8 mouse cellular contexts compared by ENCODE assay signal in the genomic region with DNA sequence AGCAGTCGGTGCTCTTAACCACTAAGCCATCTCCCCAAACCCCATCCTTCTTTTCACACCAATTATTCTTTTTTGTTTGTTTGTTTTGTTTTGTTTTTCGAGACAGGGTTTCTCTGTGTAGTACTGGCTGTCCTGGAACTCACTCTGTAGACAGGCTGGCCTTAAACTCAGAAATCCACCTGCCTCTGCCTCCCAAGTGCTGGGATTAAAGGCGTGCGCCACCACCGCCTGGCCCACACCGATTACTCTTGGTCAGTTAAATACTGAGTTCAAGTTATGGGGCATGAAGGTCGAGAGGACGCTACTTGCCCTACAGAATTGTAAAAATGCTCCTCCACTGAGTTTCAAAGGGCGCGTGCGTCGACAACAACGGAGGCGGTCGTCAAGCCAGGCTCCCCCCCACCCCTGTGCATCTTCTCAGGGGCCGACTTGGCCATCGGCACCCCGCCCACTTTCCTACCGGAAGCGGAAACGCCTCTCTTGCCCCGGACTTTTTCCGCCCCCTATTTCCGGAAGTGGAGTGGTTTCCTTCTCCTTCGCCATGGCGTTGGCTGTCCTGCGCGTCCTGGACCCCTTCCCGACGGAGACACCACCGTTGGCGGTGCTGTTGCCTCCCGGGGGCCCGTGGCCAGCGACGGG. TPM values are rescaled to one million over a fixed set of nuclear protein-coding genes. Genes with fewer than 3 reads are reported as not detected.
A peak's percentile ranks its signal among the peaks of the same experiment; 100 is the strongest.
DNase-seq lines count a peak whose midpoint lies in the region; ATAC-seq and TF ChIP-seq lines count a peak whose summit lies in the region.

Pex6 (plus strand) TSS at position 505 of the 639 bp plus-strand sequence.

- H3K9me3 ChIP-seq in G1E (replicated peaks), result 0 out of 2 replicates have a peak, but pooled peaks cover 1% of the 10 kb centered on the region
- no peaks in the 10 kb centered on the region for H3K9me3 ChIP-seq in forebrain, postnatal 0 days (ENCODE audit: low read length)
- H3K9me3 ChIP-seq in lung, embryonic 15.5 days, result no peaks in the 10 kb centered on the region

- peak within 1 kb of the TSS; percentile 76 for H3K27ac ChIP-seq in forebrain, postnatal 0 days (ENCODE audit: low read depth, low read length)
- H3K27ac ChIP-seq in lung, embryonic 15.5 days, result peak within 1 kb of the TSS; percentile 65

- peaks cover 43% of the 10 kb centered on the region for H3K4me1 ChIP-seq in G1E (ENCODE audit: insufficient read depth, low read depth, low read length)
- no peaks in the 10 kb centered on the region for H3K4me1 ChIP-seq in forebrain, postnatal 0 days (ENCODE audit: insufficient read depth)
- H3K4me1 ChIP-seq in lung, embryonic 15.5 days, result peaks cover 14% of the 10 kb centered on the region

- peak within 1 kb of the TSS; percentile 96 for H3K4me3 ChIP-seq in G1E (ENCODE audit: low read depth, low read length)
- peak within 1 kb of the TSS; percentile 100 for H3K4me3 ChIP-seq in forebrain, postnatal 0 days (ENCODE audit: low read depth, low read length)
- peak within 1 kb of the TSS; percentile 85 for H3K4me3 ChIP-seq in lung, embryonic 15.5 days

- ATAC-seq in G1E (ENCODE audit: extremely low read depth, insufficient number of reproducible peaks, low FRiP score, poor library complexity, severe bottlenecking), result peak; percentile 86
- ATAC-seq in forebrain, postnatal 0 days, result peak; percentile 97
- ATAC-seq in lung, embryonic 15.5 days (ENCODE audit: borderline replicate concordance, extremely low read depth, low FRiP score, low TSS enrichment), result peak; percentile 83

- H3K4me2 ChIP-seq in forebrain, postnatal 0 days (ENCODE audit: low read depth), result peak within 1 kb of the TSS; percentile 96
- H3K4me2 ChIP-seq in lung, embryonic 15.5 days, result peak within 1 kb of the TSS; percentile 83

- H3K27me3 ChIP-seq in G1E (ENCODE audit: insufficient read depth, low read length), result peaks cover 2% of the 10 kb centered on the region; the same call in 1 of the 2 replicates
- H3K27me3 ChIP-seq in forebrain, postnatal 0 days (ENCODE audit: insufficient read depth, low read length), result no peaks in the 10 kb centered on the region
- H3K27me3 ChIP-seq in lung, embryonic 15.5 days, result no peaks in the 10 kb centered on the region

- H3K36me3 ChIP-seq in G1E (replicated peaks), result peaks cover 29% of the 10 kb centered on the region
- peaks cover 19% of the 10 kb centered on the region for H3K36me3 ChIP-seq in forebrain, postnatal 0 days (ENCODE audit: insufficient read depth)
- peaks cover 26% of the 10 kb centered on the region for H3K36me3 ChIP-seq in lung, embryonic 15.5 days

- no peak for TF ChIP-seq CTCF in G1E (IDR thresholded peaks at IDR 0.05; ENCODE audit: low read depth, low read length)
- peak; percentile 27; the same call in 1 of the 2 replicates for TF ChIP-seq CTCF in forebrain, postnatal 0 days (IDR thresholded peaks at IDR 0.05; ENCODE audit: low read depth)

- peak; percentile 95 for DNase-seq in G1E (ENCODE audit: low spot score)
- peak; percentile 93 to 95 for DNase-seq in cerebellum, adult 18-20 months
- DNase-seq in forebrain, postnatal 0 days, result peak; percentile 94
- peak; percentile 95 for DNase-seq in heart, postnatal 4 days
- DNase-seq in layer of hippocampus, adult 8-10 months (ENCODE audit: low spot score in 2 of 2), result peak; percentile 89 to 90
- peak; percentile 84 for DNase-seq in ovary, adult 18-20 months (ENCODE audit: low spot score)
- peak; percentile 94 for DNase-seq in thymus, postnatal 0 days (ENCODE audit: low spot score)

- WGBS in forebrain, postnatal 0 days, result 8% methylated on average over 35 of the region's 36 CpGs
- 6% methylated on average over 36 of the region's 36 CpGs for WGBS in lung, embryonic 15.5 days

- H3K9ac ChIP-seq in forebrain, postnatal 0 days, result peak within 1 kb of the TSS; percentile 78
- H3K9ac ChIP-seq in lung, embryonic 15.5 days, result peak within 1 kb of the TSS; percentile 91

RNA-seq across cellular contexts. Expression of gene Pex6, which starts in this region (rescaled TPM):
- total RNA-seq in G1E (2014; fragmentation: Nextera tagmentation) (19.8 and 22.1 TPM in 2 replicates), G1E (2017) (14.3 and 17.3 TPM in 2 replicates)
- polyA plus RNA-seq in G1E (2012), result 52.6 and 56.0 TPM in 2 replicates
- 36.5 and 37.9 TPM in 2 replicates for total RNA-seq in forebrain, postnatal 0 days (2014; rRNA removed)
- 19.6 TPM in 2 replicates for polyA plus RNA-seq in forebrain, postnatal 0 days (2015; fragmentation: Nextera tagmentation; extraction: Ambion mirVana)
- 10 to 100 TPM; 12.0 to 14.4 TPM for total RNA-seq in heart, postnatal 4 days (2021)
- 10 to 100 TPM; 42.8 to 54.4 (median 51.9) TPM for total RNA-seq in layer of hippocampus, adult 8-10 months (2022)
- 27.7 and 28.6 TPM in 2 replicates for polyA plus RNA-seq in lung, embryonic 15.5 days (2015; fragmentation: Nextera tagmentation; extraction: Ambion mirVana)
- polyA plus RNA-seq in thymus, postnatal 0 days (2015; fragmentation: Nextera tagmentation; extraction: Ambion mirVana), result 22.8 and 23.3 TPM in 2 replicates

Comparison
In these comparisons a context has a peak if more than half of its experiments do, and no peak if none do; other contexts are left out.
1. Peak in every context shown above with its lines: DNase-seq, ATAC-seq, H3K4me3 ChIP-seq and H3K27ac ChIP-seq.